Mouse (Mus musculus): ENCODE results near the gene Parvg.

The Parvg gene

GRCm38 (mm10) chr15:84305333-84305732 is 18.5 kb upstream of the Parvg start:
- DNase-seq (ENCODE audit: low spot score), result no peak

- DNase-seq (ENCODE audit: low spot score), result no peak
Observed at GRCm38 (mm10) chr15:84310271-84310670, 13.6 kb upstream of the Parvg start.

GRCm38 (mm10) chr15:84311295-84312085 is 12.3 kb upstream of the Parvg start:
- DNase-seq (ENCODE audit: low spot score), result no peak

- no peak for DNase-seq (ENCODE audit: low spot score)
Observed at GRCm38 (mm10) chr15:84312878-84313565, 10.8 kb upstream of the Parvg start.

- no peak for DNase-seq (ENCODE audit: low spot score)
Observed at GRCm38 (mm10) chr15:84313566-84313878, 10.3 kb upstream of the Parvg start.

- DNase-seq (ENCODE audit: low spot score), result no peak
Observed at GRCm38 (mm10) chr15:84314420-84315080, 9.3 kb upstream of the Parvg start.

- no peak for DNase-seq (ENCODE audit: low spot score)
Observed at GRCm38 (mm10) chr15:84315276-84316046, 8.4 kb upstream of the Parvg start.

- DNase-seq (ENCODE audit: low spot score), result no peak
Observed at GRCm38 (mm10) chr15:84319393-84319792, 4.4 kb upstream of the Parvg start.

- no peak for DNase-seq (ENCODE audit: low spot score)
Observed at GRCm38 (mm10) chr15:84321544-84322174, 2.2 kb upstream of the Parvg start.

GRCm38 (mm10) chr15:84324870-84325553 is 1.2 kb downstream of the Parvg start:
- no peak for DNase-seq (ENCODE audit: low spot score)

GRCm38 (mm10) chr15:84325736-84326135 is 1.9 kb downstream of the Parvg start:
- DNase-seq (ENCODE audit: low spot score), result no peak

GRCm38 (mm10) chr15:84328870-84329269 is 5.0 kb downstream of the Parvg start:
- DNase-seq (ENCODE audit: low spot score), result no peak

- DNase-seq (ENCODE audit: low spot score), result no peak
Observed at GRCm38 (mm10) chr15:84329940-84330339, 6.1 kb downstream of the Parvg start.

GRCm38 (mm10) chr15:84331066-84331612 is 7.3 kb downstream of the Parvg start:
- DNase-seq (ENCODE audit: low spot score), result no peak

GRCm38 (mm10) chr15:84336281-84336817 is 12.5 kb downstream of the Parvg start:
- DNase-seq (ENCODE audit: low spot score), result no peak

GRCm38 (mm10) chr15:84337599-84337998 is 13.8 kb downstream of the Parvg start:
- DNase-seq (ENCODE audit: low spot score), result no peak

- DNase-seq (ENCODE audit: low spot score), result no peak
Observed at GRCm38 (mm10) chr15:84340926-84341325, 17.1 kb downstream of the Parvg start.

GRCm38 (mm10) chr15:84348769-84349168 is 24.9 kb downstream of the Parvg start:
- DNase-seq (ENCODE audit: low spot score), result no peak

- DNase-seq (ENCODE audit: low spot score), result no peak
Observed at GRCm38 (mm10) chr15:84349915-84350738, 26.3 kb downstream of the Parvg start.

GRCm38 (mm10) chr15:84351342-84351741 is 27.5 kb downstream of the Parvg start:
- no peak for DNase-seq (ENCODE audit: low spot score)
